Mouse (Mus musculus) midbrain, embryonic 15.5 days (tissue): ENCODE results near the gene Pde1b. TPM values are rescaled to one million over a fixed set of nuclear protein-coding genes. Genes with fewer than 3 reads are reported as not detected.

Experiments used
- ATAC-seq: fragments of 200-750 bp; cut with Nextera tagmentation; replicated peaks from 2 replicates; pipeline ENCODE4 v1.8.0; 2017; ENCODE audit warnings: moderate TSS enrichment
- H3K27ac ChIP-seq: fragments of 300-500 bp; sonication (generic); 2 replicates; pipeline ENCODE4 v1.5.1; 2015; ENCODE audit warnings: mild to moderate bottlenecking, inconsistent platforms
- H3K27me3 ChIP-seq: fragments of 300-500 bp; sonication (generic); replicated peaks from 2 replicates; pipeline ENCODE4 v1.6.1; 2015; ENCODE audit warnings: inconsistent platforms
- H3K36me3 ChIP-seq: fragments of 300-500 bp; sonication (generic); replicated peaks from 2 replicates; pipeline ENCODE4 v1.6.1; 2015; ENCODE audit warnings: inconsistent platforms
- H3K4me1 ChIP-seq: fragments of 300-500 bp; sonication (generic); 2 replicates; pipeline ENCODE4 v1.6.1; 2015; ENCODE audit warnings: inconsistent platforms
- H3K4me2 ChIP-seq: fragments of 300-500 bp; sonication (generic); 2 replicates; pipeline ENCODE4 v1.6.1; 2015; ENCODE audit warnings: inconsistent platforms, mild to moderate bottlenecking, moderate library complexity
- H3K4me3 ChIP-seq: fragments of 300-500 bp; sonication (generic); 2 replicates; pipeline ENCODE4 v1.5.1; 2015; ENCODE audit warnings: mild to moderate bottlenecking, inconsistent platforms
- H3K9ac ChIP-seq: fragments of 300-500 bp; sonication (generic); 2 replicates; pipeline ENCODE4 v1.6.1; 2015; ENCODE audit warnings: mild to moderate bottlenecking, inconsistent platforms
- H3K9me3 ChIP-seq: fragments of 300-500 bp; sonication (generic); 2 replicates; pipeline ENCODE4 v1.6.1; 2016; ENCODE audit warnings: inconsistent platforms
- WGBS: fragments of 180-500 bp; shearing (Covaris S2); methylation state at CpG from one replicate; pipeline ENCODE4 v1.1.7; 2015; ENCODE audit warnings: mixed read lengths; 5-methylcytosine and 5-hydroxymethylcytosine counted together
- polyA plus RNA-seq: library from polyadenylated mRNA; unstranded; fragments of >200 nt; fragmentation: Nextera tagmentation; extraction: Ambion mirVana; gene quantifications from 2 replicates; pipeline ENCODE4 v1.2.1, GENCODE M21; 2015

The Pde1b gene
- polyA plus RNA-seq, 1 experiment from 2014 or later, result 87.2 TPM

DNA sequence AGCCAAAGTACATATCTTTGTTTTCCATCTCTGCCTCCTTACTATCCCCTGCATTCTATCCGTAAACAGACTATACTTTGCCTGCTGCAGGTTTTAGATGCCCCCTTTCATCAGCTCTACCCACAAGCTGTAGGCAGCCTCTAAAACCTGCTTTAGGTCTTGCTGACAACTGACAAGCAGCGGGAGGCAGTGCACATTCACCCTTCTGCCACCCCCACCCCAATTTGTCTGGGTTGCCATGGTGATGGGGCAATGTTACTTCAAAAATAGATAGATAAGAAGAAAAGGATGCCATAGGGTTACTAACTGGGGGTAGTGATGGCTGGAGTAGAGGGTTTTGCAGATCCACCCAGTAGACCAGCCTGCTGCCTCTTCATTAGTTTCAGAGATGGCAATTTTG lies 18.3 kb upstream of the Pde1b start:
- 24% methylated on average over 2 of the region's 2 CpGs for WGBS
- peaks cover 20% of the 10 kb centered on the region for H3K4me1 ChIP-seq
- ATAC-seq, result peak; percentile 62; the same call in 1 of the 2 replicates
- H3K27me3 ChIP-seq, result no peaks in the 10 kb centered on the region
- no peak overlapping the region for H3K9ac ChIP-seq
- no peaks in the 10 kb centered on the region for H3K36me3 ChIP-seq
- no peak overlapping the region for H3K4me2 ChIP-seq
- peak overlapping the region; percentile 46 for H3K27ac ChIP-seq
- H3K4me3 ChIP-seq, result no peak overlapping the region
- no peaks in the 10 kb centered on the region for H3K9me3 ChIP-seq

- Histone ChIP-seq H3K36me3 (no peaks in the 10 kb centered on the region), H3K4me2 (no peak overlapping the region), H3K9me3 (no peaks in the 10 kb centered on the region), H3K27me3 (no peaks in the 10 kb centered on the region), H3K27ac (peak overlapping the region; percentile 46), H3K4me1 (peaks cover 20% of the 10 kb centered on the region), H3K9ac (no peak overlapping the region), H3K4me3 (no peak overlapping the region)
- peak; percentile 16; the same call in 1 of the 2 replicates for ATAC-seq
- WGBS, result 22% methylated on average over 3 of the region's 3 CpGs
These were observed 17.7 kb upstream of the Pde1b start for GRCm38 (mm10) chr15:103485106-103485505.

DNA sequence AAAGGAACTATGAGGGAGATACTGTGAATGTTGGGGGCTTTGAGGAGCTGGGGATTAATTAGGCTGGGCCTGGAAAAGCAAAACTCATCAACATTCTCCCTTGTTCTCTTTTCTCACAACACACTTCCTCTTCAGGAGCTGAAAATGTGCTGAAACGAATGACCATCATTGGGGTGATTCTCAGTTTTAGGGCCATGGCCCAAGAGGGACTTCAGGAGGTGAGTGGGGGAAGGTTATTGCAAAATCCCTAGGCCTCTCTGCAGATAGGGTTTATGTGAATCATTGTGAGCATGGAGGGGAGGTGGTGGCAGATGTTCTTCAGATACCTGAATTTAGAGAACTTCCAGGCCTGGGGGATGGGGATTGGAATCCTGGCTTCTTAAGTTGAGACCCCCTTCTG lies 16.2 kb upstream of the Pde1b start:
- ATAC-seq, result no peak
- WGBS, result 65% methylated on average over 1 of the region's 1 CpGs

DNA sequence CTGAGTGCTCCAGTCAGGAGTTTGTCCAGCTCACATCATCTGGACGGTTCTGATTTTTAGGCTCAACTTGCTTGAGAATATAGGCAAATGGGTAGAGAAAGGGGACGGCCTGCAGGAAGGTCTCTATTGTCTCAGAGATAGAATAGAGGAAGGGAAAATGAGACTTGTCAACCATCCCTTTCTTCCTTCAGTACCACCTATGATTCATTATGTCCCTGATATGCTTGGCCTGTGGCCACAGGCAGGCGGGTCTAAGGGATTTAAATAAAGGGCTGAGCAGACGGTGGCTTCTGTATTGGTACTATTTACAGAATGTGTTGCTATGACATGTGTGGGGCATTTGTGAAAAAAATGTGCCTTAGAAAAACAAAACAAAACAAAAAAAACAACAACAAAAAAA lies 14.5 kb upstream of the Pde1b start:
- H3K27ac ChIP-seq, result no peak overlapping the region
- H3K4me3 ChIP-seq, result no peak overlapping the region
- no peaks in the 10 kb centered on the region for H3K36me3 ChIP-seq
- H3K9ac ChIP-seq, result no peak overlapping the region
- WGBS, result 50% methylated on average over 4 of the region's 4 CpGs
- H3K27me3 ChIP-seq, result no peaks in the 10 kb centered on the region
- no peaks in the 10 kb centered on the region for H3K9me3 ChIP-seq
- peaks cover 24% of the 10 kb centered on the region for H3K4me1 ChIP-seq
- no peak overlapping the region for H3K4me2 ChIP-seq
- no peak for ATAC-seq

More for the DNA sequence above, 16.2 kb upstream of the Pde1b start:
- Histone ChIP-seq H3K36me3 (no peaks in the 10 kb centered on the region), H3K4me1 (peaks cover 20% of the 10 kb centered on the region), H3K9me3 (no peaks in the 10 kb centered on the region), H3K27me3 (no peaks in the 10 kb centered on the region), H3K4me3 (no peak overlapping the region), H3K9ac (no peak overlapping the region), H3K27ac (no peak overlapping the region), H3K4me2 (no peak overlapping the region)

- Histone ChIP-seq H3K4me1 (peaks cover 19% of the 10 kb centered on the region), H3K36me3 (no peaks in the 10 kb centered on the region), H3K4me3 (no peak overlapping the region), H3K9ac (no peak overlapping the region), H3K27me3 (no peaks in the 10 kb centered on the region), H3K27ac (no peak overlapping the region), H3K4me2 (no peak overlapping the region), H3K9me3 (no peaks in the 10 kb centered on the region)
- no peak for ATAC-seq
- 79% methylated on average over 10 of the region's 10 CpGs for WGBS
These were observed 6.4 kb upstream of the Pde1b start for GRCm38 (mm10) chr15:103496204-103497140.

- Histone ChIP-seq H3K4me2 (no peak overlapping the region), H3K9me3 (no peaks in the 10 kb centered on the region), H3K9ac (no peak overlapping the region), H3K4me1 (peaks cover 20% of the 10 kb centered on the region), H3K27ac (0 out of 2 replicates have a peak overlapping the region, but pooled peaks have one; percentile 11), H3K4me3 (no peak overlapping the region), H3K27me3 (no peaks in the 10 kb centered on the region), H3K36me3 (no peaks in the 10 kb centered on the region)
- WGBS, result 37% methylated on average over 3 of the region's 3 CpGs
- ATAC-seq, result no peak
These were observed 4.7 kb upstream of the Pde1b start for GRCm38 (mm10) chr15:103498157-103498556.

DNA sequence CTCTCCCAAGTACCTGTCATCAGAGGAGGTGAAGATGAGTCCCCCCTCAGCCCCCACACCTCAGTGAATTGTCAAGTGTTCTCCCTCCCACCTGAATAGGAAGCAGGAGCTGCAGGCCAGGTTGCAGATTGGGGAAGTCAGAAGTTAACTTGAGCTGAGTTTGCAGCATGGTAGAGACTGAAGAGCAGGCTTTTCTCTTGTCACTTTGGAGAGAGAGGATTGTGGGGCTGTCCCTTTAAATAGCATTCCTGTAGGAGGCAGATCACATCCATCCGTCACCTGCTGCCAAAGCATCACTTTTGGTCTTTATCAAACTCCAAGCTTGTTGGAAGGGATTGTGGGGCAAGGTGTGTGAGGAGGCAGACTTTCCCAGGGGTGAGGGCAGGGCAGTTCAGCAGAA lies 2.1 kb upstream of the Pde1b start:
- H3K9me3 ChIP-seq, result no peaks in the 10 kb centered on the region
- ATAC-seq, result no peak
- no peak overlapping the region for H3K27ac ChIP-seq
- H3K4me2 ChIP-seq, result no peak overlapping the region
- no peak overlapping the region for H3K4me3 ChIP-seq
- 61% methylated on average over 1 of the region's 1 CpGs for WGBS
- H3K27me3 ChIP-seq, result no peaks in the 10 kb centered on the region
- peaks cover 42% of the 10 kb centered on the region for H3K4me1 ChIP-seq
- H3K9ac ChIP-seq, result no peak overlapping the region
- no peaks in the 10 kb centered on the region for H3K36me3 ChIP-seq

- H3K9ac ChIP-seq, result no peak overlapping the region
- H3K9me3 ChIP-seq, result no peaks in the 10 kb centered on the region
- no peak overlapping the region for H3K4me3 ChIP-seq
- no peak overlapping the region for H3K4me2 ChIP-seq
- H3K27me3 ChIP-seq, result no peaks in the 10 kb centered on the region
- no peaks in the 10 kb centered on the region for H3K36me3 ChIP-seq
- H3K4me1 ChIP-seq, result peaks cover 42% of the 10 kb centered on the region
- 72% methylated on average over 2 of the region's 2 CpGs for WGBS
- no peak for ATAC-seq
- no peak overlapping the region for H3K27ac ChIP-seq
These were observed 1.6 kb upstream of the Pde1b start for GRCm38 (mm10) chr15:103501186-103501585.

GRCm38 (mm10) chr15:103503251-103503600 lies 392 bp downstream of the Pde1b start:
- Histone ChIP-seq H3K9ac (peak overlapping the region; percentile 62), H3K4me1 (peaks cover 44% of the 10 kb centered on the region), H3K27me3 (no peaks in the 10 kb centered on the region), H3K4me2 (peak overlapping the region; percentile 84), H3K4me3 (peak overlapping the region; percentile 74), H3K36me3 (no peaks in the 10 kb centered on the region), H3K27ac (peak overlapping the region; percentile 84), H3K9me3 (no peaks in the 10 kb centered on the region)
- 0% methylated on average over 15 of the region's 15 CpGs for WGBS
- ATAC-seq, result peak; percentile 82

- ATAC-seq, result peak; percentile 72
- no peaks in the 10 kb centered on the region for H3K9me3 ChIP-seq
- peak overlapping the region; percentile 62 for H3K9ac ChIP-seq
- H3K27me3 ChIP-seq, result no peaks in the 10 kb centered on the region
- H3K27ac ChIP-seq, result peak overlapping the region; percentile 84
- 33% methylated on average over 12 of the region's 12 CpGs for WGBS
- H3K4me2 ChIP-seq, result peak overlapping the region; percentile 84
- H3K36me3 ChIP-seq, result no peaks in the 10 kb centered on the region
- peaks cover 44% of the 10 kb centered on the region for H3K4me1 ChIP-seq
- peak overlapping the region; percentile 74 for H3K4me3 ChIP-seq
These were observed 826 bp downstream of the Pde1b start for GRCm38 (mm10) chr15:103503660-103504059.

GRCm38 (mm10) chr15:103509317-103509716 lies 6.5 kb downstream of the Pde1b start:
- no peak for ATAC-seq
- Histone ChIP-seq H3K4me3 (no peak overlapping the region), H3K9ac (no peak overlapping the region), H3K27me3 (no peaks in the 10 kb centered on the region), H3K27ac (peak overlapping the region; percentile 3; the same call in 1 of the 2 replicates), H3K4me1 (peaks cover 57% of the 10 kb centered on the region), H3K4me2 (no peak overlapping the region), H3K36me3 (no peaks in the 10 kb centered on the region), H3K9me3 (no peaks in the 10 kb centered on the region)
- 45% methylated on average over 3 of the region's 3 CpGs for WGBS

GRCm38 (mm10) chr15:103511652-103512051 lies 8.8 kb downstream of the Pde1b start:
- Histone ChIP-seq H3K36me3 (no peaks in the 10 kb centered on the region), H3K4me1 (peaks cover 63% of the 10 kb centered on the region), H3K27ac (no peak overlapping the region), H3K4me3 (no peak overlapping the region), H3K27me3 (no peaks in the 10 kb centered on the region), H3K9me3 (no peaks in the 10 kb centered on the region), H3K9ac (no peak overlapping the region), H3K4me2 (no peak overlapping the region)
- 88% methylated on average over 1 of the region's 1 CpGs for WGBS
- no peak for ATAC-seq

DNA sequence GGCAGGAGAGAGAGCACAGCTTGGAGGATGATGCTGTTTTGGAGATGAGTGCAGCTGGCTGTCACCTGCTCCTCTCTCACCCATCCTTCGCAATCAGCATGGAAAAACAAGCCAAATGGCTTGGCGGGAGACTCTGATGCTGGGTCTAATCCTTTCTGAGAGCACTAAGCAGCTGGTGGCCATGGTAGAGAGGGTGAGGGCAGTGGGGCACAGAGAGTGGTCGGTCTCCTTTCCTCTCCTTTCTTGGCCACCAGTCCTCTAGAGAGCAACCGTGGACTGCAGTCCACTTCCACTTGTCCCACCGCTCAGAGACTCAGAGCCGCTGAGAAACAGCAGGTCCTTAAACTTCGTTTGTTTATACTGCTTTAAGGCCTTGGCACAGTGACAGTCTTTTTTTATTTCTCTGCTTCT lies 10.8 kb downstream of the Pde1b start:
- no peaks in the 10 kb centered on the region for H3K27me3 ChIP-seq

More for the DNA sequence above, 10.8 kb downstream of the Pde1b start:
- Histone ChIP-seq H3K4me2 (peak overlapping the region; percentile 55), H3K27ac (peak overlapping the region; percentile 81), H3K9ac (no peak overlapping the region), H3K4me1 (peaks cover 62% of the 10 kb centered on the region), H3K4me3 (peak overlapping the region; percentile 38; the same call in 1 of the 2 replicates), H3K9me3 (no peaks in the 10 kb centered on the region), H3K36me3 (no peaks in the 10 kb centered on the region)
- peak; percentile 51 for ATAC-seq
- WGBS, result 5% methylated on average over 7 of the region's 7 CpGs
